In genomic region chr2:156839319-156840191, GRCm38 (mm10) we compare ENCODE assay signal across 8 mouse cellular contexts. TPM values are rescaled to one million over a fixed set of nuclear protein-coding genes. Genes with fewer than 3 reads are reported as not detected.
DNase-seq lines count a peak whose midpoint lies in the region; ATAC-seq lines count a peak whose summit lies in the region.

Tgif2 (plus strand) TSS chr2:156840007.

- H3K27ac ChIP-seq in embryonic facial prominence, embryonic 11.5 days (replicated peaks; ENCODE audit: low read depth, low read length) = peak within 1 kb of the TSS; percentile 96

- ATAC-seq in embryonic facial prominence, embryonic 11.5 days (replicated peaks; ENCODE audit: insufficient number of reproducible peaks, low FRiP score, low TSS enrichment, low read depth) = peak; percentile 86
- peak; percentile 51 for ATAC-seq in megakaryocyte-erythroid progenitor cell, adult 5-6 weeks (replicated peaks; ENCODE audit: low FRiP score, low TSS enrichment, poor library complexity, severe bottlenecking)

- peak; percentile 34 for DNase-seq in right cerebral cortex, postnatal 14 days
- no peak for DNase-seq in right cerebral cortex, postnatal 36 days (ENCODE audit: low spot score in 2 of 2)
- peak; percentile 98 for DNase-seq in embryonic facial prominence, embryonic 11.5 days (ENCODE audit: low spot score)
- peak; percentile 79 to 82 for DNase-seq in heart, postnatal 10 days
- peak; percentile 71 to 82 for DNase-seq in kidney, postnatal 25 days
- DNase-seq in spleen, postnatal 14 days (ENCODE audit: low spot score in 2 of 2) = peak; percentile 34 to 52
- DNase-seq in frontal cortex, postnatal 36 days (ENCODE audit: low spot score in 2 of 2) = no peak

- intact Hi-C loops in heart, postnatal 10 days (cut with DNase I) = loop anchor here (5.0 kb wide), 1 partner anchor 117 kb away; no protein-coding TSS in a partner anchor

- H3K4me2 ChIP-seq in embryonic facial prominence, embryonic 11.5 days (ENCODE audit: low read depth, low read length) = peak within 1 kb of the TSS; percentile 96

- under 1% methylated on average over 60 of the region's 61 CpGs for WGBS in embryonic facial prominence, embryonic 11.5 days

- no peaks in the 10 kb centered on the region for H3K9me3 ChIP-seq in embryonic facial prominence, embryonic 11.5 days (replicated peaks; ENCODE audit: control insufficient read depth, low read length)

- peak within 1 kb of the TSS; percentile 95 for H3K4me3 ChIP-seq in embryonic facial prominence, embryonic 11.5 days (ENCODE audit: low read depth, low read length)

- H3K4me1 ChIP-seq in embryonic facial prominence, embryonic 11.5 days (ENCODE audit: control insufficient read depth, insufficient read depth, low read length) = peaks cover 7% of the 10 kb centered on the region

- H3K27me3 ChIP-seq in embryonic facial prominence, embryonic 11.5 days (ENCODE audit: control insufficient read depth, insufficient read depth, low read length) = no peaks in the 10 kb centered on the region

- H3K36me3 ChIP-seq in embryonic facial prominence, embryonic 11.5 days (replicated peaks; ENCODE audit: control insufficient read depth, insufficient read depth, low read depth, low read length) = peaks cover 2% of the 10 kb centered on the region

- peak within 1 kb of the TSS; percentile 95 for H3K9ac ChIP-seq in embryonic facial prominence, embryonic 11.5 days (replicated peaks; ENCODE audit: low read length)

RNA-seq across cellular contexts. Expression of gene Tgif2, which starts in this region (rescaled TPM):
- polyA plus RNA-seq in embryonic facial prominence, embryonic 11.5 days (2014; fragmentation: Nextera tagmentation; extraction: Ambion mirVana) = 91.0 and 97.6 TPM in 2 replicates
- total RNA-seq in heart, postnatal 10 days (2021) = 1 to 10 TPM; 5.0 to 7.3 TPM
- total RNA-seq in megakaryocyte-erythroid progenitor cell, adult 5-6 weeks (2014; fragmentation: Nextera tagmentation) = 17.1 and 27.3 TPM in 2 replicates
- 16.3 and 17.5 TPM in 2 replicates for total RNA-seq in megakaryocyte-erythroid progenitor cell, adult 5-6 weeks (2017)

Comparison
In these comparisons a context has a peak if more than half of its experiments do, and no peak if none do; other contexts are left out.
1. DNase-seq: peak in right cerebral cortex, postnatal 14 days (single experiment), embryonic facial prominence, embryonic 11.5 days (single experiment), heart, postnatal 10 days (2 of 2), kidney, postnatal 25 days (2 of 2) and spleen, postnatal 14 days (2 of 2); none in right cerebral cortex, postnatal 36 days (0 of 2) and frontal cortex, postnatal 36 days (0 of 2).